Mouse (Mus musculus): ENCODE data around the gene Sigirr. TPM values are rescaled to one million over a fixed set of nuclear protein-coding genes. Genes with fewer than 3 reads are reported as not detected.

Gene Sigirr
- total and polyA plus RNA-seq, 2 experiments from 2014 or later, result 2.4 to 19.5 TPM

DNA sequence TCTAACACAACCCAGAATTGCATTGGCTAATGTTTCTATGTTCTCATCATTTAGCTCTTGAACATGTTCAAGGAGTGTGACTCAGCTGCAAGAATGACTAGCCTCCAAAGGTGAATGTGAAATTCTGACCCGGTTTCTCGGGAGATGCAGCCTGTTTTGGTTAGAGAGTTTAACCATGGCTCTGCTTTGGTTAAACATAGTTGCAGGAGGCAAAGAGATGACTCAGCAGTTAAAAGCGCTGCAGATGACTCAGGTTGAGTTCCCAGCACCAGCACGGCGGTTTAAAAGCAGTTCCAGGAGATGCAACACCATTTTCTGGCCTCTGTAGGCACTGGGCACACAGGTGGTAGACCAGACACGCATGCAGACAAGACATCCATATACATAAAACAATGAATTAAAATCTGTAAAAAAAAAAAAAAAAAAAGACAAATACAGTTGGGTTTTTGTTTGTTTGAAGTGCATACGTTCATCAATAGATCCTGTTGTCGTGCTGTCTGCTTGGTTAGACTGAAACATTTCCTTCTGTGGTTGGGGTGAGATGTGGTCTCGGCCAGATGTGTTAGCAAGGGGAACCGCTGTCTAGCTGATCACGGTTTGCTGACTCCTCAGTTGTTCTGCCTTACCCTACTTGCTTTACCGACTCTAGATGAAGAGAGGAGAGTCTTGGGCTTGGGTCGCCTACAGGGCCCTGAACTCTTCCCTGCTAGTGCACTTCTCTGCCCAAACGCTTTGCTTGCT is 41.6 kb downstream of the Sigirr start:
- no peak for DNase-seq (ENCODE audit: low spot score)
- no peak overlapping the region for H3K27ac ChIP-seq
- WGBS, result 92% methylated on average over 14 of the region's 14 CpGs
- H3K4me2 ChIP-seq (ENCODE audit: low read depth, low read length), result no peak overlapping the region
- no peak for ATAC-seq
- H3K9me3 ChIP-seq (ENCODE audit: low read length), result no peaks in the 10 kb centered on the region
- H3K27me3 ChIP-seq (ENCODE audit: insufficient read depth, low read length), result no peaks in the 10 kb centered on the region
- H3K36me3 ChIP-seq (ENCODE audit: insufficient read depth, low read length), result peaks cover 4% of the 10 kb centered on the region
- TF ChIP-seq CTCF (IDR thresholded peaks at IDR 0.05; ENCODE audit: low read depth), result no peak
- no peak overlapping the region for H3K4me3 ChIP-seq (ENCODE audit: low read length)
- no peak overlapping the region for H3K9ac ChIP-seq (replicated peaks; ENCODE audit: low read length)
- H3K4me1 ChIP-seq (ENCODE audit: insufficient read depth, low read length), result peaks cover 14% of the 10 kb centered on the region

DNA sequence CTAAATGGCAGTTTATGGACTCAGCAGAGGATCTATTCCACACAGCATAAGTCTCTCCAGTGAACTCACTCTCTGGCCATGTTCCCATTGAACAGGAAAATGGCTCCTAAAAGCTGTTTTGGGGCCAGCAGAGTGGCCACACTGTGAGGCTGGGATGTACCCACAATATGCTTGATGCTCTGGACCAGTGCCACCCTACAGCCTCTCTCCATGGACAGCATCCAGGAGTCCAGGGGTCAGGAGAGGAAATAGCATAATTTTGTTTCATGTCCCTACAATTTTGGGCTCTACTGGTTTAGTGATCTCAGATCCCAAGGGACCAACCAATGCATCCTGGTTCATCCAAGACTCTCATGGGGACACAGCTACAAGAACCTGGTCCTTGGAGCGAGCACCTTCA is 42.8 kb downstream of the Sigirr start:
- no peak overlapping the region for H3K4me3 ChIP-seq (ENCODE audit: low read length)
- no peak overlapping the region for H3K9ac ChIP-seq (replicated peaks; ENCODE audit: low read length)
- WGBS, result 97% methylated on average over 1 of the region's 1 CpGs
- TF ChIP-seq CTCF (IDR thresholded peaks at IDR 0.05; ENCODE audit: low read depth), result no peak
- DNase-seq (ENCODE audit: low spot score), result no peak
- H3K4me2 ChIP-seq (ENCODE audit: low read depth, low read length), result no peak overlapping the region
- no peaks in the 10 kb centered on the region for H3K27me3 ChIP-seq (ENCODE audit: insufficient read depth, low read length)
- ATAC-seq, result no peak
- peaks cover 14% of the 10 kb centered on the region for H3K4me1 ChIP-seq (ENCODE audit: insufficient read depth, low read length)
- no peak overlapping the region for H3K27ac ChIP-seq
- H3K9me3 ChIP-seq (ENCODE audit: low read length), result no peaks in the 10 kb centered on the region
- H3K36me3 ChIP-seq (ENCODE audit: insufficient read depth, low read length), result no peaks in the 10 kb centered on the region

DNA sequence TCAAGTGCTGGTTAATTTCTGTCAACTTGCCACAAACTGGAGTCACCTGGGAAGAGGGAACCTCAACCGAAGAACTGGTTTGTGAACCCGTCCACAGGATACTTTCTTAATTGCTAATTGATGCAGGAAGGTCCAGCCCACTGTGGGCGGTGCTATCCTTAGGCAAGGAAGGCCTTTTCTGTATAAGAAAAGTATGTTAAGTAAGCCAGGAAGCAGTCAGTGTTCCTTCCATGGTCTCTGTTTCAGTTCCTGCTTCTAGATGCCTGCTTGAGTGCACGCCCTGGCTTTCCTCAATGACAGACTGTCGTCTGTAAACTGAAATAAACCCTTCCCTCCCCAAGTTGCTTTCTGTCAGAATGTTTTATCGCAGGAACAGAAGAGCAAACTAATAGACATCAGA is 43.4 kb downstream of the Sigirr start:
- Histone ChIP-seq H3K4me2 (ENCODE audit: low read depth, low read length) (no peak overlapping the region), H3K27ac (no peak overlapping the region), H3K36me3 (ENCODE audit: insufficient read depth, low read length) (no peaks in the 10 kb centered on the region), H3K9ac (replicated peaks; ENCODE audit: low read length) (no peak overlapping the region), H3K4me3 (ENCODE audit: low read length) (no peak overlapping the region), H3K9me3 (ENCODE audit: low read length) (no peaks in the 10 kb centered on the region), H3K27me3 (ENCODE audit: insufficient read depth, low read length) (no peaks in the 10 kb centered on the region), H3K4me1 (ENCODE audit: insufficient read depth, low read length) (peaks cover 8% of the 10 kb centered on the region)
- TF ChIP-seq CTCF (IDR thresholded peaks at IDR 0.05; ENCODE audit: low read depth), result no peak
- ATAC-seq (no peak), DNase-seq (ENCODE audit: low spot score) (no peak)
- WGBS, result 91% methylated on average over 6 of the region's 6 CpGs

DNA sequence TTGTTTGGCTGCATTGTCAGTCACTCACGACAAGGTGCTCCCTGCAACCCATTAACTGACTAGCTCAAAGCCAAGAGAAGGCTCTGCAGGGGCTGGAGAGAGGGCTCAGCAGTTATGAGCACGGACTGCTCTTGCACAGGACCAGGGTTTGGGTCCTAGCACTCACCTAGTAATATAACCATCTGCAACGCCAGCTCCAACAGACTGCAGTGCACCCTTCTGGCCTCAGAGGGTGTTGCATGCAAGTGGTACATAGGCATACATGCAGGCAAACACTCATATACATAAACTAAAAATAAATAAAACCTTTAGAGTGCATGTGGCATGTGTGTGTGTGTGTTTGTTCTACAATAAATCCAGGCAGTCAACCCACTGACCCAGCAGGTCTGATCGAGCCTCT is 44.6 kb downstream of the Sigirr start:
- 85% methylated on average over 4 of the region's 4 CpGs for WGBS
- no peak overlapping the region for H3K4me3 ChIP-seq (ENCODE audit: low read length)
- H3K27me3 ChIP-seq (ENCODE audit: insufficient read depth, low read length), result no peaks in the 10 kb centered on the region
- no peak overlapping the region for H3K4me2 ChIP-seq (ENCODE audit: low read depth, low read length)
- 0 out of 2 replicates have a peak, but pooled peaks cover 6% of the 10 kb centered on the region for H3K4me1 ChIP-seq (ENCODE audit: insufficient read depth, low read length)
- H3K36me3 ChIP-seq (ENCODE audit: insufficient read depth, low read length), result no peaks in the 10 kb centered on the region
- peak; percentile 29 for TF ChIP-seq CTCF (IDR thresholded peaks at IDR 0.05; ENCODE audit: low read depth)
- H3K9ac ChIP-seq (replicated peaks; ENCODE audit: low read length), result no peak overlapping the region
- H3K9me3 ChIP-seq (ENCODE audit: low read length), result no peaks in the 10 kb centered on the region
- no peak for ATAC-seq
- H3K27ac ChIP-seq, result no peak overlapping the region
- DNase-seq (ENCODE audit: low spot score), result no peak

DNA sequence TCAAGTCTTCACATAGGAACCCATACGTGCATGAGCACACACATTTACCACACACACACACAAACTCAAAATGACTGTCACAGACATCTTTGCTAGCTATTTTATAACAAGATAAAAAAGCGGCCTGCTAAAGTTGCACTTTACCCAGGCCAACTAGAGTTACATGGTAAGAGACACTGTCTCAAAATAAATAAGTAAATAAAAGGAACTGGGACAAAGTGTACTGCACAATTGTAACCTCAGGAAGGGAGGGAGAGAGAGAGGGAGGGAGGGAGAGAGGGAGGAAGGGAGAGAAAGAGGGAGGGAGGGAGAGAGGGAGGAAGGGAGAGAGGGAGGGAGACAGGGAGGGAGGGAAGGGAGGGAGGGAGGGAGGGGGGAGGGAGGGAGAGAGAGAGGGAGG is 48.0 kb downstream of the Sigirr start:
- no peak for TF ChIP-seq CTCF (IDR thresholded peaks at IDR 0.05; ENCODE audit: low read depth)
- DNase-seq (ENCODE audit: low spot score), result no peak

DNA sequence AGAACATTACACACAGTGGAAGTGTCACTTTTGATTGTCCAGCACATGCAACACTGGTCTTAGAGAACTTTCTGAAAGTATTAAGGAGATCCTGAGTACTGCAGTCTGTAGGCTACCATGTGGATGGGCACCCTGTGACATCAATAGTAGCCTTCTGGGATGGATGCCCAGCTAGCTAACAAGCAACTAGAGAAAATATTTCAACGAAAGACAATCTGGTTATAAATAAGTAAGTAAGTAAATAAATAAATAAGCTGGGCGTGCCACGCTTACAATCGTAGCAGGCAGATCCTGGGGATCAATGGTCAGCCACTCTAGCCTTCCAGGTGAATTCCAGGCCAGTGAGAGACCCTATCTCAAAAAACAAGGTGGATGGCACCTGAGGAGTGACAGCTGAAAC is 48.4 kb downstream of the Sigirr start:
- TF ChIP-seq CTCF (IDR thresholded peaks at IDR 0.05; ENCODE audit: low read depth), result no peak
- no peak overlapping the region for H3K4me2 ChIP-seq (ENCODE audit: low read depth, low read length)
- no peak overlapping the region for H3K9ac ChIP-seq (replicated peaks; ENCODE audit: low read length)
- H3K4me1 ChIP-seq (ENCODE audit: insufficient read depth, low read length), result peaks cover 4% of the 10 kb centered on the region; the same call in 1 of the 2 replicates
- H3K27ac ChIP-seq, result no peak overlapping the region
- H3K4me3 ChIP-seq (ENCODE audit: low read length), result no peak overlapping the region
- WGBS, result 88% methylated on average over 4 of the region's 4 CpGs
- no peak for ATAC-seq
- no peak for DNase-seq (ENCODE audit: low spot score)
- no peaks in the 10 kb centered on the region for H3K9me3 ChIP-seq (ENCODE audit: low read length)
- H3K36me3 ChIP-seq (ENCODE audit: insufficient read depth, low read length), result no peaks in the 10 kb centered on the region
- H3K27me3 ChIP-seq (ENCODE audit: insufficient read depth, low read length), result no peaks in the 10 kb centered on the region

More for the DNA sequence above, 48.0 kb downstream of the Sigirr start:
- Histone ChIP-seq H3K4me1 (ENCODE audit: insufficient read depth, low read length) (peaks cover 4% of the 10 kb centered on the region; the same call in 1 of the 2 replicates), H3K4me2 (ENCODE audit: low read depth, low read length) (no peak overlapping the region), H3K36me3 (ENCODE audit: insufficient read depth, low read length) (no peaks in the 10 kb centered on the region), H3K27ac (no peak overlapping the region), H3K9me3 (ENCODE audit: low read length) (no peaks in the 10 kb centered on the region), H3K27me3 (ENCODE audit: insufficient read depth, low read length) (no peaks in the 10 kb centered on the region), H3K4me3 (ENCODE audit: low read length) (no peak overlapping the region), H3K9ac (replicated peaks; ENCODE audit: low read length) (no peak overlapping the region)
- no peak for ATAC-seq
- WGBS, result 80% methylated on average over 2 of the region's 2 CpGs

DNA sequence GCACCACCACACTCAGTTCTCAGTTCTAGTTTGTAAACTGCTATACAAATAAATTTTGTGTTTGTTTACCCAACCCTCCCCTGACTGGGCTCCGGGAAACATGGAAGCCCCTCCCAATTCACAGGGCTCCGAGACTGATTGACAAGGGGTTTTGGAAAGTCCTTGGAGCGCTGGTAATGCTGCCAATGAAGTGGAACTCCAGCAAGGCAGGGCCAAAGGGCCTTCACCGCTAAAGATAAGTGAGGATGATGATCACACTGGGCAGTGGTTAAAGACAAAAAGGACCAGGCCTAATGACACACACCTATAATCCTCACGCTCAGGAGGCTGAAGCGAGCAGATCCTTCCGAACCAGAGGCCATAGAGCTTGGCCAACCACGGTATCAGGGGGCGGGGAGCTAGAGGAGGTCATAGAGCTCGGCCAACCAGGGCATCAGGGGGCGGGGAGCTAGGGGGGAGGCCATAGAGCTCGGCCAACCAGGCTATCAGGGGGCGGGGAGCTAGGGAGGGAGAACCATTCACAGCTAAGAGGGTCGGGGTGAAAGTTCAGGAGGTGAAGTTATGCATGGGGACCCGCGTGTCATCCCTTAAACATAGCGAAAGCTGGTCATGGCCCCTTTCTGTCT is 49.2 kb downstream of the Sigirr start:
- Histone ChIP-seq H3K4me2 (ENCODE audit: low read depth, low read length) (no peak overlapping the region), H3K9me3 (ENCODE audit: low read length) (no peaks in the 10 kb centered on the region), H3K27ac (no peak overlapping the region), H3K36me3 (ENCODE audit: insufficient read depth, low read length) (no peaks in the 10 kb centered on the region), H3K4me1 (ENCODE audit: insufficient read depth, low read length) (peaks cover 4% of the 10 kb centered on the region; the same call in 1 of the 2 replicates), H3K9ac (replicated peaks; ENCODE audit: low read length) (no peak overlapping the region), H3K4me3 (ENCODE audit: low read length) (no peak overlapping the region), H3K27me3 (ENCODE audit: insufficient read depth, low read length) (no peaks in the 10 kb centered on the region)
- no peak for DNase-seq (ENCODE audit: low spot score)
- 68% methylated on average over 17 of the region's 17 CpGs for WGBS
- no peak for ATAC-seq
- no peak for TF ChIP-seq CTCF (IDR thresholded peaks at IDR 0.05; ENCODE audit: low read depth)

Data from hindbrain, postnatal 0 days (tissue).